Mouse (Mus musculus): ENCODE results near the gene Dvl1. TPM values are rescaled to one million over a fixed set of nuclear protein-coding genes. Genes with fewer than 3 reads are reported as not detected.
A peak's percentile ranks its signal among the peaks of the same experiment; 100 is the strongest.

Dvl1 gene
- polyA plus RNA-seq (2012; ENCODE audit: insufficient read depth, low replicate concordance), result 29.5 and 68.0 TPM in 2 replicates

GRCm38 (mm10) chr4:155846871-155847578 lies at the start of gene Dvl1:
Dvl1 (plus strand) TSS chr4:155847402.
- no peak for TF ChIP-seq GATA1 (IDR thresholded peaks at IDR 0.05; ENCODE audit: borderline replicate concordance, low read length)
- TF ChIP-seq FLI1 (IDR thresholded peaks at IDR 0.05; ENCODE audit: low read length), result no peak
- Histone ChIP-seq H3K4me3 (replicated peaks) (peak within 1 kb of the TSS; percentile 100), H3K4me1 (peaks cover 60% of the 10 kb centered on the region), H3K27me3 (replicated peaks) (peaks cover 16% of the 10 kb centered on the region), H3K36me3 (replicated peaks; ENCODE audit: low read length) (peaks cover 6% of the 10 kb centered on the region), H3K9me3 (no peaks in the 10 kb centered on the region)

GRCm38 (mm10) chr4:155802075-155802474 lies 45.1 kb upstream of the Dvl1 start:
- H3K9me3 ChIP-seq, result no peaks in the 10 kb centered on the region
- TF ChIP-seq GATA1 (IDR thresholded peaks at IDR 0.05; ENCODE audit: borderline replicate concordance, low read length) (no peak), FLI1 (IDR thresholded peaks at IDR 0.05; ENCODE audit: low read length) (no peak)

GRCm38 (mm10) chr4:155802741-155803339 lies 44.4 kb upstream of the Dvl1 start, which contains the start of gene Mrpl20:
Mrpl20 (plus strand) TSS chr4:155802878.
- H3K4me3 ChIP-seq (replicated peaks), result peak within 1 kb of the TSS; percentile 98
- peaks cover 33% of the 10 kb centered on the region for H3K36me3 ChIP-seq (replicated peaks; ENCODE audit: low read length)
- no peaks in the 10 kb centered on the region for H3K9me3 ChIP-seq
- no peaks in the 10 kb centered on the region for H3K27me3 ChIP-seq (replicated peaks)
- TF ChIP-seq FLI1 (IDR thresholded peaks at IDR 0.05; ENCODE audit: low read length) (no peak), GATA1 (IDR thresholded peaks at IDR 0.05; ENCODE audit: borderline replicate concordance, low read length) (no peak)
- peaks cover 37% of the 10 kb centered on the region for H3K4me1 ChIP-seq

More at GRCm38 (mm10) chr4:155802075-155802474, 45.1 kb upstream of the Dvl1 start:
- peaks cover 37% of the 10 kb centered on the region for H3K4me1 ChIP-seq
- peaks cover 26% of the 10 kb centered on the region for H3K36me3 ChIP-seq (replicated peaks; ENCODE audit: low read length)
- H3K27me3 ChIP-seq (replicated peaks), result no peaks in the 10 kb centered on the region
- H3K4me3 ChIP-seq (replicated peaks), result no peak overlapping the region

- no peaks in the 10 kb centered on the region for H3K27me3 ChIP-seq (replicated peaks)
- peak overlapping the region; percentile 98 for H3K4me3 ChIP-seq (replicated peaks)
- no peaks in the 10 kb centered on the region for H3K9me3 ChIP-seq
- H3K36me3 ChIP-seq (replicated peaks; ENCODE audit: low read length), result peaks cover 40% of the 10 kb centered on the region
- peaks cover 41% of the 10 kb centered on the region for H3K4me1 ChIP-seq
- TF ChIP-seq GATA1 (IDR thresholded peaks at IDR 0.05; ENCODE audit: borderline replicate concordance, low read length), result no peak
- peak; percentile 44; the same call in 1 of the 2 replicates for TF ChIP-seq FLI1 (IDR thresholded peaks at IDR 0.05; ENCODE audit: low read length)
These were observed 43.7 kb upstream of the Dvl1 start for GRCm38 (mm10) chr4:155803340-155804041.

GRCm38 (mm10) chr4:155807841-155808240 lies 39.4 kb upstream of the Dvl1 start:
- peaks cover 45% of the 10 kb centered on the region for H3K4me1 ChIP-seq
- no peak for TF ChIP-seq GATA1 (IDR thresholded peaks at IDR 0.05; ENCODE audit: borderline replicate concordance, low read length)
- no peak for TF ChIP-seq FLI1 (IDR thresholded peaks at IDR 0.05; ENCODE audit: low read length)
- peaks cover 69% of the 10 kb centered on the region for H3K36me3 ChIP-seq (replicated peaks; ENCODE audit: low read length)
- no peaks in the 10 kb centered on the region for H3K27me3 ChIP-seq (replicated peaks)
- H3K9me3 ChIP-seq, result no peaks in the 10 kb centered on the region
- no peak overlapping the region for H3K4me3 ChIP-seq (replicated peaks)

GRCm38 (mm10) chr4:155811929-155812664 lies 35.1 kb upstream of the Dvl1 start, which contains the start of gene Ccnl2:
Ccnl2 (plus strand) TSS chr4:155812489.
- TF ChIP-seq FLI1 (IDR thresholded peaks at IDR 0.05; ENCODE audit: low read length), result 0 out of 2 replicates have a peak, but pooled peaks have one; percentile 53
- TF ChIP-seq GATA1 (IDR thresholded peaks at IDR 0.05; ENCODE audit: borderline replicate concordance, low read length), result no peak
- no peaks in the 10 kb centered on the region for H3K27me3 ChIP-seq (replicated peaks)
- no peaks in the 10 kb centered on the region for H3K9me3 ChIP-seq
- H3K4me3 ChIP-seq (replicated peaks), result peak within 1 kb of the TSS; percentile 100
- H3K36me3 ChIP-seq (replicated peaks; ENCODE audit: low read length), result peaks cover 81% of the 10 kb centered on the region
- H3K4me1 ChIP-seq, result peaks cover 48% of the 10 kb centered on the region

GRCm38 (mm10) chr4:155812665-155813181 lies 34.5 kb upstream of the Dvl1 start:
- no peaks in the 10 kb centered on the region for H3K9me3 ChIP-seq
- H3K36me3 ChIP-seq (replicated peaks; ENCODE audit: low read length), result peaks cover 81% of the 10 kb centered on the region
- no peak for TF ChIP-seq GATA1 (IDR thresholded peaks at IDR 0.05; ENCODE audit: borderline replicate concordance, low read length)
- no peak for TF ChIP-seq FLI1 (IDR thresholded peaks at IDR 0.05; ENCODE audit: low read length)
- H3K4me3 ChIP-seq (replicated peaks), result peak overlapping the region; percentile 100
- peaks cover 50% of the 10 kb centered on the region for H3K4me1 ChIP-seq
- no peaks in the 10 kb centered on the region for H3K27me3 ChIP-seq (replicated peaks)

GRCm38 (mm10) chr4:155817533-155817932 lies 29.7 kb upstream of the Dvl1 start:
- Histone ChIP-seq H3K4me3 (replicated peaks) (no peak overlapping the region), H3K4me1 (peaks cover 40% of the 10 kb centered on the region), H3K9me3 (no peaks in the 10 kb centered on the region), H3K27me3 (replicated peaks) (no peaks in the 10 kb centered on the region), H3K36me3 (replicated peaks; ENCODE audit: low read length) (peaks cover 93% of the 10 kb centered on the region)
- no peak for TF ChIP-seq GATA1 (IDR thresholded peaks at IDR 0.05; ENCODE audit: borderline replicate concordance, low read length)
- no peak for TF ChIP-seq FLI1 (IDR thresholded peaks at IDR 0.05; ENCODE audit: low read length)

- Histone ChIP-seq H3K9me3 (no peaks in the 10 kb centered on the region), H3K27me3 (replicated peaks) (no peaks in the 10 kb centered on the region), H3K4me1 (peaks cover 25% of the 10 kb centered on the region), H3K36me3 (replicated peaks; ENCODE audit: low read length) (peaks cover 99% of the 10 kb centered on the region), H3K4me3 (replicated peaks) (no peak overlapping the region)
- TF ChIP-seq GATA1 (IDR thresholded peaks at IDR 0.05; ENCODE audit: borderline replicate concordance, low read length) (no peak), FLI1 (IDR thresholded peaks at IDR 0.05; ENCODE audit: low read length) (no peak)
These were observed 26.2 kb upstream of the Dvl1 start for GRCm38 (mm10) chr4:155821025-155821424.

Data from megakaryocyte, embryonic 14.5 days (primary cell).